Mouse (Mus musculus) lung, postnatal 0 days (tissue): ENCODE data around the gene Tpcn1.

Experiments used
- CTCF ChIP-seq: IDR thresholded peaks from 2 replicates; pipeline ENCODE4 v1.5.1; 2016; ENCODE audit warnings: antibody characterized with exemption, mild to moderate bottlenecking
- EP300 ChIP-seq: IDR thresholded peaks from 2 replicates; pipeline ENCODE4 v1.6.1; 2016; ENCODE audit warnings: antibody characterized with exemption, mild to moderate bottlenecking, control low read depth

- TF ChIP-seq CTCF = no peak
- TF ChIP-seq EP300 = no peak
Observed at GRCm38 (mm10) chr5:120558041-120558440, 30.4 kb downstream of the Tpcn1 start.
